Mouse (Mus musculus) forebrain, embryonic 16.5 days (tissue): Measurements from ENCODE around the gene Vegfb. TPM values are rescaled to one million over a fixed set of nuclear protein-coding genes. Genes with fewer than 3 reads are reported as not detected.

ENCODE experiments used
- ATAC-seq: fragments of 200-750 bp; cut with Nextera tagmentation; 2 replicates; pipeline ENCODE4 v1.8.0; 2017; ENCODE audit warnings: mild to moderate bottlenecking, moderate library complexity
- H3K27ac ChIP-seq: fragments of 300-500 bp; sonication (generic); 2 replicates; pipeline ENCODE4 v1.5.1; 2014; ENCODE audit warnings: low read length, control low read depth
- H3K27me3 ChIP-seq: fragments of 300-500 bp; sonication (generic); replicated peaks from 2 replicates; pipeline ENCODE4 v1.6.1; 2014; ENCODE audit warnings: low read length; ENCODE audit not compliant: control insufficient read depth, insufficient read depth
- H3K36me3 ChIP-seq: fragments of 300-500 bp; sonication (generic); 2 replicates; pipeline ENCODE4 v1.6.1; 2014; ENCODE audit not compliant: control insufficient read depth, insufficient read depth
- H3K4me1 ChIP-seq: fragments of 300-500 bp; sonication (generic); replicated peaks from 2 replicates; pipeline ENCODE4 v1.6.1; 2014; ENCODE audit warnings: low read length; ENCODE audit not compliant: control insufficient read depth, insufficient read depth
- H3K4me2 ChIP-seq: fragments of 300-500 bp; sonication (generic); 2 replicates; pipeline ENCODE4 v1.6.1; 2014; ENCODE audit warnings: mild to moderate bottlenecking, low read length, control low read depth
- H3K4me3 ChIP-seq: fragments of 300-500 bp; sonication (generic); replicated peaks from 2 replicates; pipeline ENCODE4 v1.5.1; 2014; ENCODE audit warnings: mild to moderate bottlenecking, low read length, control low read depth
- H3K9ac ChIP-seq: fragments of 300-500 bp; sonication (generic); replicated peaks from 2 replicates; pipeline ENCODE4 v1.6.1; 2014; ENCODE audit warnings: low read depth, low read length, control low read depth
- H3K9me3 ChIP-seq: fragments of 300-500 bp; sonication (generic); 2 replicates; pipeline ENCODE4 v1.6.1; 2016; ENCODE audit warnings: low read length; ENCODE audit not compliant: control insufficient read depth
- WGBS: fragments of 180-500 bp; shearing (Covaris S2); extraction: QIAGEN DNeasy Blood & Tissue Kit; methylation state at CpG from one replicate; pipeline ENCODE4 v1.1.7; 2014; 5-methylcytosine and 5-hydroxymethylcytosine counted together
- polyA plus RNA-seq: library from polyadenylated mRNA; unstranded; fragments of >200 nt; fragmentation: Nextera tagmentation; extraction: Ambion mirVana; gene quantifications from 2 replicates; pipeline ENCODE4 v1.2.1, GENCODE M21; 2015

The Vegfb gene
- polyA plus RNA-seq, 1 experiment from 2014 or later: 44.6 TPM

GRCm38 (mm10) chr19:6949532-6949931, 37.9 kb downstream of the Vegfb start:
- H3K4me3 ChIP-seq: no peak overlapping the region

GRCm38 (mm10) chr19:6948186-6948585, 39.3 kb downstream of the Vegfb start:
- WGBS: 70% methylated on average over 4 of the region's 4 CpGs
- no peak for ATAC-seq
- Histone ChIP-seq H3K36me3 (peaks cover 2% of the 10 kb centered on the region; the same call in 1 of the 2 replicates), H3K27ac (no peak overlapping the region), H3K9ac (no peak overlapping the region), H3K9me3 (no peaks in the 10 kb centered on the region), H3K4me3 (no peak overlapping the region), H3K4me2 (no peak overlapping the region), H3K4me1 (peaks cover 17% of the 10 kb centered on the region), H3K27me3 (no peaks in the 10 kb centered on the region)

More at GRCm38 (mm10) chr19:6949532-6949931, 37.9 kb downstream of the Vegfb start:
- 85% methylated on average over 5 of the region's 5 CpGs for WGBS
- ATAC-seq: no peak
- no peaks in the 10 kb centered on the region for H3K27me3 ChIP-seq
- H3K4me2 ChIP-seq: no peak overlapping the region
- peaks cover 2% of the 10 kb centered on the region; the same call in 1 of the 2 replicates for H3K36me3 ChIP-seq
- no peaks in the 10 kb centered on the region for H3K9me3 ChIP-seq
- H3K9ac ChIP-seq: 0 out of 2 replicates have a peak overlapping the region, but pooled peaks have one; percentile 7
- peaks cover 17% of the 10 kb centered on the region for H3K4me1 ChIP-seq
- no peak overlapping the region for H3K27ac ChIP-seq

- H3K4me3 ChIP-seq: no peak overlapping the region
- H3K36me3 ChIP-seq: peaks cover 2% of the 10 kb centered on the region; the same call in 1 of the 2 replicates
- peaks cover 17% of the 10 kb centered on the region for H3K4me1 ChIP-seq
- no peak for ATAC-seq
- no peak overlapping the region for H3K27ac ChIP-seq
- WGBS: 50% methylated on average over 4 of the region's 4 CpGs
- no peaks in the 10 kb centered on the region for H3K27me3 ChIP-seq
- H3K9ac ChIP-seq: no peak overlapping the region
- H3K4me2 ChIP-seq: no peak overlapping the region
- H3K9me3 ChIP-seq: no peaks in the 10 kb centered on the region
Observed at GRCm38 (mm10) chr19:6947742-6948141, 39.7 kb downstream of the Vegfb start.

DNA sequence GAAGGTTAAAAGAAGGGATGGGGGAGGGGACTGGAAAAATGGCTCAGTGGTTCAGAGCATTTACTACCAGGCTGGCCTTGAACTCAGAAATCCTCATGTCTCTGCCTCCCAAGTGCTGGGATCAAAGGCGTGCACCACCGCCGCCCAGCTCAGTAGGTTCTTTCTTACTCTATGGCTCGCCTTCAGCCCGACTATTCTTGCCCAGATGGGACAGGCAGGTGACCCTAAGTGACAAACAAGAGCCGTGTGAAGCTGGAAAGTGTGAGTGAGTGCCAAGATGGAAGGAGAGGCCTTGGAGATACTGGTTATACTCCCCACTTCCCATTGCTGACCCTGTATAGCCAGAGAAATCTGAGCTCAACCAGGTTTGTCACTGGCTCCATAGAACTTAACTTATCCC, 43.7 kb downstream of the Vegfb start:
- Histone ChIP-seq H3K9me3 (no peaks in the 10 kb centered on the region), H3K4me3 (no peak overlapping the region), H3K36me3 (peaks cover 2% of the 10 kb centered on the region; the same call in 1 of the 2 replicates), H3K4me1 (peaks cover 31% of the 10 kb centered on the region), H3K4me2 (no peak overlapping the region), H3K27me3 (no peaks in the 10 kb centered on the region), H3K27ac (no peak overlapping the region), H3K9ac (no peak overlapping the region)
- WGBS: 96% methylated on average over 6 of the region's 6 CpGs
- no peak for ATAC-seq

DNA sequence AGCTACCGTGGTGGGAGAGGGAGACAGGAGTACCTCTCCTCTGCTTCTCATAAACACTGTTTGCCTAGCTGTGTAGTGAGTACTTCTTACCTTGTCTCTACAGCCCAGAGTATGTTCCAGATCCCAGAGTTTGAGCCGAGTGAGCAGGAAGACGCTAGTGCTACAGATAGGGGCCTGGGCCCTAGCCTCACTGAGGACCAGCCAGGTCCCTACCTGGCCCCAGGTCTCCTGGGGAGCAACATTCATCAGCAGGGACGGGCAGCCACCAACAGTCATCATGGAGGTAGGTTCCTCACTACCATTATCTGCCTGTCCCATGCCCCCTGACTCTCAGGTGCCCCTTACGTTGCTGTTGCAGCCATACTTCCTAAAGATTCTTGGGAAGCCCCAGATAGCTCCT, 44.7 kb downstream of the Vegfb start:
- H3K4me1 ChIP-seq: peaks cover 34% of the 10 kb centered on the region
- WGBS: 23% methylated on average over 5 of the region's 5 CpGs
- peak overlapping the region; percentile 88 for H3K4me2 ChIP-seq
- H3K4me3 ChIP-seq: peak overlapping the region; percentile 98
- no peaks in the 10 kb centered on the region for H3K27me3 ChIP-seq
- no peak for ATAC-seq
- H3K9me3 ChIP-seq: no peaks in the 10 kb centered on the region
- H3K9ac ChIP-seq: peak overlapping the region; percentile 99
- peak overlapping the region; percentile 97 for H3K27ac ChIP-seq
- H3K36me3 ChIP-seq: peaks cover 2% of the 10 kb centered on the region; the same call in 1 of the 2 replicates

DNA sequence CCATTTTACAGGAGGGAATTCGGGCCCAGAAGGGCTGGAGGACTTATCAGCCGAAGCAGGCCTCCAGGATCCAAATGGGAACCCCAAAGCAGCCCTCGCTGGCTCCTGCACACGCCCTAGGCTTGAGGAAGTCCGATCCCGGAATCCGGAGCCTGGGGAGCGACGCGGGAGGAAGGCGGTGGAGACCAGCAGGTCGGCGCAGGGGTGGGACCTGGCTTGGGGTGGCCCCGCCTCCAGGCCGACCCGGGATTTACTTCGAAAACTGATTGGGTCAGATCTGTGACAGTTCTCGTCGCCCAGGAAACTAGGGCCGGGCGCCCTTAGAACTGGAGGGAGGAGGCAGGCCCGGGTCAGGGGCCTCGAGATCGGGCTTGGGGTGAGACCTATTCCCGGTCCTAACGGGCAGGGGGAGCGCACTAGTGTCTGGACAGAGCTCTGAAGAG, 45.2 kb downstream of the Vegfb start, which contains the start of gene Gpr137:
Gpr137 (minus strand) TSS at position 232 of the 443 bp plus-strand sequence.
- Histone ChIP-seq H3K4me3 (peak within 1 kb of the TSS; percentile 98), H3K9me3 (no peaks in the 10 kb centered on the region), H3K27ac (peak within 1 kb of the TSS; percentile 97), H3K36me3 (peaks cover 2% of the 10 kb centered on the region; the same call in 1 of the 2 replicates), H3K4me1 (peaks cover 34% of the 10 kb centered on the region), H3K9ac (peak within 1 kb of the TSS; percentile 99), H3K4me2 (peak within 1 kb of the TSS; percentile 99), H3K27me3 (no peaks in the 10 kb centered on the region)
- WGBS: under 1% methylated on average over 27 of the region's 27 CpGs
- ATAC-seq: peak; percentile 87

GRCm38 (mm10) chr19:6941372-6942248, 45.8 kb downstream of the Vegfb start, which contains the start of gene Bad:
TSS of gene Bad (plus strand) at chr19:6941861.
- H3K4me1 ChIP-seq: peaks cover 34% of the 10 kb centered on the region
- no peaks in the 10 kb centered on the region for H3K9me3 ChIP-seq
- peak; percentile 84 for ATAC-seq
- peak within 1 kb of the TSS; percentile 99 for H3K9ac ChIP-seq
- H3K4me3 ChIP-seq: peak within 1 kb of the TSS; percentile 98
- H3K4me2 ChIP-seq: peak within 1 kb of the TSS; percentile 99
- peaks cover 2% of the 10 kb centered on the region; the same call in 1 of the 2 replicates for H3K36me3 ChIP-seq
- H3K27me3 ChIP-seq: no peaks in the 10 kb centered on the region
- H3K27ac ChIP-seq: peak within 1 kb of the TSS; percentile 97
- WGBS: under 1% methylated on average over 83 of the region's 83 CpGs

- Histone ChIP-seq H3K4me1 (peaks cover 34% of the 10 kb centered on the region), H3K27me3 (peaks cover 7% of the 10 kb centered on the region), H3K4me3 (peak overlapping the region; percentile 98), H3K36me3 (no peaks in the 10 kb centered on the region), H3K9ac (peak overlapping the region; percentile 99), H3K9me3 (no peaks in the 10 kb centered on the region), H3K27ac (no peak overlapping the region; the same call in 1 of the 2 replicates), H3K4me2 (peak overlapping the region; percentile 99)
- WGBS: 18% methylated on average over 29 of the region's 29 CpGs
- peak; percentile 2; the same call in 1 of the 2 replicates for ATAC-seq
Observed at GRCm38 (mm10) chr19:6940396-6941351, 46.8 kb downstream of the Vegfb start.
